Mouse (Mus musculus): ENCODE measurements around the gene Zfand3. TPM values are rescaled to one million over a fixed set of nuclear protein-coding genes. Genes with fewer than 3 reads are reported as not detected.

The Zfand3 gene
- polyA plus RNA-seq, 1 experiment from 2014 or later: 49.1 TPM

- no peaks in the 10 kb centered on the region for H3K9me3 ChIP-seq (ENCODE audit: control insufficient read depth, low read length)
- no peak overlapping the region for H3K4me3 ChIP-seq (ENCODE audit: low read length)
- no peaks in the 10 kb centered on the region for H3K27me3 ChIP-seq (ENCODE audit: control insufficient read depth, insufficient read depth, low read length)
- no peak overlapping the region for H3K9ac ChIP-seq (ENCODE audit: low read depth, low read length)
- 75% methylated on average over 6 of the region's 6 CpGs for WGBS
- H3K4me2 ChIP-seq (replicated peaks; ENCODE audit: low read depth, low read length): no peak overlapping the region
- H3K4me1 ChIP-seq (ENCODE audit: control insufficient read depth, insufficient read depth, low read length): peaks cover 7% of the 10 kb centered on the region
- H3K27ac ChIP-seq (ENCODE audit: low read depth, low read length): no peak overlapping the region
- no peak for ATAC-seq (ENCODE audit: low FRiP score, low TSS enrichment)
- H3K36me3 ChIP-seq (ENCODE audit: control insufficient read depth, insufficient read depth, low read length): 0 out of 2 replicates have a peak, but pooled peaks cover 3% of the 10 kb centered on the region
Observed at GRCm38 (mm10) chr17:30148320-30148719, 143.8 kb downstream of the Zfand3 start.

DNA sequence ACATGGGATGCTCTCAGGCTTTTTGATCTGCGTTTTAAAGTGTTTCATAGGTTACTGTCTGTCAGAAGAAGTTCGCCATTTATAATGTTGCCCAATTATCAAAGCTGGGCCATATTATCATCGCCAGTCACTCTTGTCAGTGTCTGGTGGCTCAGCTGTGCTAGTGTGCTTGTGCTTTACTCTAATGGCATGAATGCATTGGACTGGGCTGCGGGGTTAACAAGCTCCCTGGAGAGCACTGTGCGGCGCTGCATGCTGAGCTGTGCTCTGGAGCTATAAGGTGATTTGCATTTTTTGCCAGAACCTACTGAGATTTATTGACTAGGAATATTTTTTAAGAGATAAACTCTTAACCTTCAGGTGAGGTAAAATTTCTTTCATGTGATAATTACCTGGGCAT, 145.4 kb downstream of the Zfand3 start:
- H3K36me3 ChIP-seq (ENCODE audit: control insufficient read depth, insufficient read depth, low read length): 0 out of 2 replicates have a peak, but pooled peaks cover 5% of the 10 kb centered on the region
- no peak for ATAC-seq (ENCODE audit: low FRiP score, low TSS enrichment)
- no peak overlapping the region for H3K4me2 ChIP-seq (replicated peaks; ENCODE audit: low read depth, low read length)
- H3K4me1 ChIP-seq (ENCODE audit: control insufficient read depth, insufficient read depth, low read length): peaks cover 9% of the 10 kb centered on the region; the same call in 1 of the 2 replicates
- H3K27me3 ChIP-seq (ENCODE audit: control insufficient read depth, insufficient read depth, low read length): no peaks in the 10 kb centered on the region
- WGBS: 90% methylated on average over 6 of the region's 6 CpGs
- H3K4me3 ChIP-seq (ENCODE audit: low read length): no peak overlapping the region
- no peak overlapping the region for H3K9ac ChIP-seq (ENCODE audit: low read depth, low read length)
- no peak overlapping the region for H3K27ac ChIP-seq (ENCODE audit: low read depth, low read length)
- H3K9me3 ChIP-seq (ENCODE audit: control insufficient read depth, low read length): no peaks in the 10 kb centered on the region

- ATAC-seq (ENCODE audit: low FRiP score, low TSS enrichment): no peak
- 62% methylated on average over 4 of the region's 4 CpGs for WGBS
- H3K9ac ChIP-seq (ENCODE audit: low read depth, low read length): no peak overlapping the region
- H3K27me3 ChIP-seq (ENCODE audit: control insufficient read depth, insufficient read depth, low read length): no peaks in the 10 kb centered on the region
- H3K4me3 ChIP-seq (ENCODE audit: low read length): no peak overlapping the region
- no peaks in the 10 kb centered on the region for H3K9me3 ChIP-seq (ENCODE audit: control insufficient read depth, low read length)
- H3K36me3 ChIP-seq (ENCODE audit: control insufficient read depth, insufficient read depth, low read length): 0 out of 2 replicates have a peak, but pooled peaks cover 5% of the 10 kb centered on the region
- no peak overlapping the region for H3K4me2 ChIP-seq (replicated peaks; ENCODE audit: low read depth, low read length)
- H3K4me1 ChIP-seq (ENCODE audit: control insufficient read depth, insufficient read depth, low read length): 0 out of 2 replicates have a peak, but pooled peaks cover 7% of the 10 kb centered on the region
- no peak overlapping the region for H3K27ac ChIP-seq (ENCODE audit: low read depth, low read length)
Observed at GRCm38 (mm10) chr17:30154144-30154543, 149.6 kb downstream of the Zfand3 start.

- Histone ChIP-seq H3K4me1 (ENCODE audit: control insufficient read depth, insufficient read depth, low read length) (0 out of 2 replicates have a peak, but pooled peaks cover 7% of the 10 kb centered on the region), H3K27me3 (ENCODE audit: control insufficient read depth, insufficient read depth, low read length) (no peaks in the 10 kb centered on the region), H3K27ac (ENCODE audit: low read depth, low read length) (no peak overlapping the region), H3K9ac (ENCODE audit: low read depth, low read length) (no peak overlapping the region), H3K36me3 (ENCODE audit: control insufficient read depth, insufficient read depth, low read length) (0 out of 2 replicates have a peak, but pooled peaks cover 5% of the 10 kb centered on the region), H3K9me3 (ENCODE audit: control insufficient read depth, low read length) (no peaks in the 10 kb centered on the region), H3K4me2 (replicated peaks; ENCODE audit: low read depth, low read length) (no peak overlapping the region), H3K4me3 (ENCODE audit: low read length) (no peak overlapping the region)
- no peak for ATAC-seq (ENCODE audit: low FRiP score, low TSS enrichment)
- WGBS: 66% methylated on average over 1 of the region's 1 CpGs
Observed at GRCm38 (mm10) chr17:30154861-30155260, 150.3 kb downstream of the Zfand3 start.

- WGBS: 84% methylated on average over 7 of the region's 7 CpGs
- 0 out of 2 replicates have a peak, but pooled peaks cover 5% of the 10 kb centered on the region for H3K36me3 ChIP-seq (ENCODE audit: control insufficient read depth, insufficient read depth, low read length)
- H3K4me2 ChIP-seq (replicated peaks; ENCODE audit: low read depth, low read length): no peak overlapping the region
- ATAC-seq (ENCODE audit: low FRiP score, low TSS enrichment): no peak
- no peaks in the 10 kb centered on the region for H3K9me3 ChIP-seq (ENCODE audit: control insufficient read depth, low read length)
- no peak overlapping the region for H3K9ac ChIP-seq (ENCODE audit: low read depth, low read length)
- no peak overlapping the region for H3K27ac ChIP-seq (ENCODE audit: low read depth, low read length)
- no peaks in the 10 kb centered on the region for H3K27me3 ChIP-seq (ENCODE audit: control insufficient read depth, insufficient read depth, low read length)
- H3K4me3 ChIP-seq (ENCODE audit: low read length): no peak overlapping the region
- peaks cover 8% of the 10 kb centered on the region for H3K4me1 ChIP-seq (ENCODE audit: control insufficient read depth, insufficient read depth, low read length)
Observed at GRCm38 (mm10) chr17:30155411-30155925, 150.9 kb downstream of the Zfand3 start.

- Histone ChIP-seq H3K9me3 (ENCODE audit: control insufficient read depth, low read length) (no peaks in the 10 kb centered on the region), H3K27ac (ENCODE audit: low read depth, low read length) (no peak overlapping the region), H3K27me3 (ENCODE audit: control insufficient read depth, insufficient read depth, low read length) (no peaks in the 10 kb centered on the region), H3K36me3 (ENCODE audit: control insufficient read depth, insufficient read depth, low read length) (0 out of 2 replicates have a peak, but pooled peaks cover under 1% of the 10 kb centered on the region), H3K9ac (ENCODE audit: low read depth, low read length) (no peak overlapping the region), H3K4me1 (ENCODE audit: control insufficient read depth, insufficient read depth, low read length) (peaks cover 12% of the 10 kb centered on the region), H3K4me3 (ENCODE audit: low read length) (no peak overlapping the region), H3K4me2 (replicated peaks; ENCODE audit: low read depth, low read length) (no peak overlapping the region)
- no peak for ATAC-seq (ENCODE audit: low FRiP score, low TSS enrichment)
- 80% methylated on average over 10 of the region's 10 CpGs for WGBS
Observed at GRCm38 (mm10) chr17:30158419-30159108, 154.0 kb downstream of the Zfand3 start.

GRCm38 (mm10) chr17:30159341-30159740, 154.8 kb downstream of the Zfand3 start:
- Histone ChIP-seq H3K27ac (ENCODE audit: low read depth, low read length) (no peak overlapping the region), H3K27me3 (ENCODE audit: control insufficient read depth, insufficient read depth, low read length) (no peaks in the 10 kb centered on the region), H3K9ac (ENCODE audit: low read depth, low read length) (no peak overlapping the region), H3K4me1 (ENCODE audit: control insufficient read depth, insufficient read depth, low read length) (peaks cover 8% of the 10 kb centered on the region), H3K4me3 (ENCODE audit: low read length) (no peak overlapping the region), H3K9me3 (ENCODE audit: control insufficient read depth, low read length) (no peaks in the 10 kb centered on the region), H3K4me2 (replicated peaks; ENCODE audit: low read depth, low read length) (no peak overlapping the region), H3K36me3 (ENCODE audit: control insufficient read depth, insufficient read depth, low read length) (no peaks in the 10 kb centered on the region)
- no peak for ATAC-seq (ENCODE audit: low FRiP score, low TSS enrichment)
- 61% methylated on average over 5 of the region's 5 CpGs for WGBS

- peak; percentile 91 for ATAC-seq (ENCODE audit: low FRiP score, low TSS enrichment)
- no peaks in the 10 kb centered on the region for H3K36me3 ChIP-seq (ENCODE audit: control insufficient read depth, insufficient read depth, low read length)
- WGBS: 44% methylated on average over 14 of the region's 14 CpGs
- H3K4me2 ChIP-seq (replicated peaks; ENCODE audit: low read depth, low read length): 0 out of 2 replicates have a peak overlapping the region, but pooled peaks have one; percentile 5
- H3K27me3 ChIP-seq (ENCODE audit: control insufficient read depth, insufficient read depth, low read length): no peaks in the 10 kb centered on the region
- H3K4me3 ChIP-seq (ENCODE audit: low read length): no peak overlapping the region
- peaks cover 6% of the 10 kb centered on the region for H3K4me1 ChIP-seq (ENCODE audit: control insufficient read depth, insufficient read depth, low read length)
- H3K9me3 ChIP-seq (ENCODE audit: control insufficient read depth, low read length): no peaks in the 10 kb centered on the region
- no peak overlapping the region for H3K9ac ChIP-seq (ENCODE audit: low read depth, low read length)
- H3K27ac ChIP-seq (ENCODE audit: low read depth, low read length): no peak overlapping the region
Observed at GRCm38 (mm10) chr17:30160823-30161432, 156.4 kb downstream of the Zfand3 start.

GRCm38 (mm10) chr17:30162983-30163382, 158.4 kb downstream of the Zfand3 start:
- no peak overlapping the region for H3K27ac ChIP-seq (ENCODE audit: low read depth, low read length)
- 84% methylated on average over 5 of the region's 5 CpGs for WGBS

More at GRCm38 (mm10) chr17:30162983-30163382, 158.4 kb downstream of the Zfand3 start:
- peaks cover 6% of the 10 kb centered on the region for H3K4me1 ChIP-seq (ENCODE audit: control insufficient read depth, insufficient read depth, low read length)
- no peaks in the 10 kb centered on the region for H3K27me3 ChIP-seq (ENCODE audit: control insufficient read depth, insufficient read depth, low read length)
- H3K36me3 ChIP-seq (ENCODE audit: control insufficient read depth, insufficient read depth, low read length): no peaks in the 10 kb centered on the region
- H3K4me2 ChIP-seq (replicated peaks; ENCODE audit: low read depth, low read length): no peak overlapping the region
- no peak overlapping the region for H3K9ac ChIP-seq (ENCODE audit: low read depth, low read length)
- H3K4me3 ChIP-seq (ENCODE audit: low read length): no peak overlapping the region
- no peaks in the 10 kb centered on the region for H3K9me3 ChIP-seq (ENCODE audit: control insufficient read depth, low read length)
- no peak for ATAC-seq (ENCODE audit: low FRiP score, low TSS enrichment)
